Mouse (Mus musculus) ES-E14 (cell line): ENCODE measurements around the gene Epb41l2.

ENCODE experiments used
- CHD2 ChIP-seq: IDR thresholded peaks from 2 replicates; pipeline ENCODE4 v1.6.1; 2014; ENCODE audit warnings: mild to moderate bottlenecking, low read depth, low read length, inconsistent platforms
- HCFC1 ChIP-seq: IDR thresholded peaks from 2 replicates; pipeline ENCODE4 v1.6.1; 2012; ENCODE audit warnings: low read length, inconsistent platforms, borderline replicate concordance; ENCODE audit not compliant: insufficient read depth
- MAFK ChIP-seq: IDR thresholded peaks from 2 replicates; pipeline ENCODE4 v1.6.1; 2014; ENCODE audit warnings: mild to moderate bottlenecking, low read depth, low read length, inconsistent platforms; ENCODE audit not compliant: insufficient read depth
- ZC3H11A ChIP-seq: IDR thresholded peaks from 2 replicates; pipeline ENCODE4 v1.6.1; 2012; ENCODE audit warnings: low read depth, mild to moderate bottlenecking, inconsistent platforms, low read length, borderline replicate concordance
- ZNF384 ChIP-seq: IDR thresholded peaks from 2 replicates; pipeline ENCODE4 v1.6.1; 2012; ENCODE audit warnings: low read depth, low read length, inconsistent platforms

DNA sequence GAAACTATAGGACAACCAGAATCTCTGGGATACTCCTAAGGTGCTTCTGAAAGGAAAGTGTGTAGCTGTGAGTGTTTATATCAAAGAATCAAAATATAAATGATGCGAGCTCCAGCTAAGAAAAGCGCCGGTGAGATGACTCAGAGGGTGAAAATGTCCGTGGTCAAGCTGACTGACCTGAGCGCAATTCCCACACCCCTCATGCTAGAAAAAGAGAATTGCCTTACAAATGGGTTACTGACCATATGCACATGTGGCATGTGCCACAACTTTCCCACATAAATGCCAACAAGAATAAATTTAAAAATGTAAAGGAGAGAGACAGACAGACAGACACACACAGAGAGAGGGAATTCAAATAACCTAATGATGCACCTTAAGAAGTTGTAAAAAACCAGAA is 18.9 kb upstream of the Epb41l2 start:
- TF ChIP-seq ZNF384: no peak
- no peak for TF ChIP-seq ZC3H11A
- no peak for TF ChIP-seq CHD2
- TF ChIP-seq MAFK: no peak
- TF ChIP-seq HCFC1: no peak
